Mouse (Mus musculus) adrenal gland, adult 8-10 months (tissue): Measurements from ENCODE around the gene Cox5b. TPM values are rescaled to one million over a fixed set of nuclear protein-coding genes. Genes with fewer than 3 reads are reported as not detected.
"Not testable (repeated sequence)": the region's sequence is repeated elsewhere in the genome, so short reads cannot be mapped to it uniquely, and the experiment has no call there.

Experiments
- DNase-seq: peaks from one replicate; pipeline ENCODE4 v3.0.0; 2022
- total RNA-seq, 4 experiments: library from RNA; stranded (reverse); gene quantifications; 2 replicates each; pipeline ENCODE4 v1.2.4; 2022

Gene Cox5b
- 100 to 1,000 TPM; 436 to 646 (median 493) TPM for total RNA-seq

- DNase-seq = peak; percentile 97
Observed at GRCm38 (mm10) chr1:36691271-36692155, at the start of gene Cox5b. Gene Cox5b, plus strand, starts transcription at chr1:36691449.

- no peak for DNase-seq
Observed at GRCm38 (mm10) chr1:36643957-36644614, 47.2 kb upstream of the Cox5b start.

- DNase-seq = no peak
Observed at GRCm38 (mm10) chr1:36644615-36645007, 46.6 kb upstream of the Cox5b start.

- no peak for DNase-seq
Observed at GRCm38 (mm10) chr1:36646285-36646684, 45.0 kb upstream of the Cox5b start.

GRCm38 (mm10) chr1:36647631-36648030, 43.6 kb upstream of the Cox5b start:
- no peak for DNase-seq

- no peak for DNase-seq
Observed at GRCm38 (mm10) chr1:36655039-36655438, 36.2 kb upstream of the Cox5b start.

GRCm38 (mm10) chr1:36656233-36656632, 35.0 kb upstream of the Cox5b start:
- DNase-seq = no peak

- DNase-seq = no peak
Observed at GRCm38 (mm10) chr1:36657658-36658415, 33.4 kb upstream of the Cox5b start.

GRCm38 (mm10) chr1:36658621-36659399, 32.4 kb upstream of the Cox5b start:
- no peak for DNase-seq

- no peak for DNase-seq
Observed at GRCm38 (mm10) chr1:36664457-36664856, 26.8 kb upstream of the Cox5b start.

- no peak for DNase-seq
Observed at GRCm38 (mm10) chr1:36665165-36665723, 26.0 kb upstream of the Cox5b start.

GRCm38 (mm10) chr1:36665934-36666333, 25.3 kb upstream of the Cox5b start:
- no peak for DNase-seq

- DNase-seq = not testable (repeated sequence)
Observed at GRCm38 (mm10) chr1:36668007-36668406, 23.2 kb upstream of the Cox5b start.

- DNase-seq = no peak
Observed at GRCm38 (mm10) chr1:36670256-36670655, 21.0 kb upstream of the Cox5b start.

GRCm38 (mm10) chr1:36671260-36671659, 20.0 kb upstream of the Cox5b start:
- DNase-seq = no peak

- no peak for DNase-seq
Observed at GRCm38 (mm10) chr1:36672648-36673350, 18.4 kb upstream of the Cox5b start.

- DNase-seq = no peak
Observed at GRCm38 (mm10) chr1:36674936-36675335, 16.3 kb upstream of the Cox5b start.

- DNase-seq = no peak
Observed at GRCm38 (mm10) chr1:36680893-36681292, 10.4 kb upstream of the Cox5b start.

GRCm38 (mm10) chr1:36682620-36683355, 8.5 kb upstream of the Cox5b start, which contains the start of gene Fam178b:
Gene Fam178b, minus strand, starts transcription at chr1:36683183.
- no peak for DNase-seq

- DNase-seq = peak; percentile 61
Observed at GRCm38 (mm10) chr1:36683810-36684467, 7.3 kb upstream of the Cox5b start.
